Mouse (Mus musculus) limb, embryonic 10.5 days (tissue): ENCODE measurements around the gene Ccdc62. TPM values are rescaled to one million over a fixed set of nuclear protein-coding genes. Genes with fewer than 3 reads are reported as not detected.

Experiments used
- DNase-seq: peaks from one replicate; pipeline ENCODE4 v3.0.0-alpha.2; 2017; ENCODE audit warnings: low spot score
- H3K27ac ChIP-seq: fragments of 300-500 bp; sonication (generic); 2 replicates; pipeline ENCODE4 v1.5.1; 2016; ENCODE audit warnings: mild to moderate bottlenecking
- H3K27me3 ChIP-seq: fragments of 300-500 bp; sonication (generic); 2 replicates; pipeline ENCODE4 v1.6.1; 2016; ENCODE audit warnings: low read depth, mild to moderate bottlenecking; ENCODE audit not compliant: poor library complexity, severe bottlenecking
- H3K36me3 ChIP-seq: fragments of 300-500 bp; sonication (generic); 2 replicates; pipeline ENCODE4 v1.6.1; 2016; ENCODE audit warnings: mild to moderate bottlenecking, moderate library complexity
- H3K4me1 ChIP-seq: fragments of 300-500 bp; sonication (generic); 2 replicates; pipeline ENCODE4 v1.6.1; 2016
- H3K4me3 ChIP-seq: fragments of 300-500 bp; sonication (generic); 2 replicates; pipeline ENCODE4 v1.5.1; 2016; ENCODE audit warnings: mild to moderate bottlenecking, moderate library complexity
- H3K9me3 ChIP-seq: fragments of 300-500 bp; sonication (generic); replicated peaks from 2 replicates; pipeline ENCODE4 v1.6.1; 2016; ENCODE audit warnings: mild to moderate bottlenecking
- WGBS: fragments of 180-500 bp; shearing (Covaris S2); methylation state at CpG from one replicate; pipeline ENCODE4 v1.1.7; 2016; 5-methylcytosine and 5-hydroxymethylcytosine counted together
- polyA plus RNA-seq: library from polyadenylated mRNA; unstranded; fragments of >200 nt; fragmentation: Nextera tagmentation; extraction: Ambion mirVana; gene quantifications from 2 replicates; pipeline ENCODE4 v1.2.1, GENCODE M21; 2016

Ccdc62 gene
- polyA plus RNA-seq, 1 experiment from 2014 or later, result 4.0 TPM

- Histone ChIP-seq H3K27me3 (no peaks in the 10 kb centered on the region), H3K27ac (peak within 1 kb of the TSS; percentile 96), H3K4me3 (peak within 1 kb of the TSS; percentile 94), H3K9me3 (no peaks in the 10 kb centered on the region), H3K4me1 (peaks cover 13% of the 10 kb centered on the region), H3K36me3 (peaks cover 43% of the 10 kb centered on the region)
- WGBS, result under 1% methylated on average over 61 of the region's 61 CpGs
- peak; percentile 100 for DNase-seq
These were observed 23.4 kb upstream of the Ccdc62 start, which contains the start of gene Denr for GRCm38 (mm10) chr5:123906976-123907630. Denr (plus strand) TSS chr5:123907175.

- H3K36me3 ChIP-seq, result peaks cover 48% of the 10 kb centered on the region
- peaks cover 13% of the 10 kb centered on the region for H3K4me1 ChIP-seq
- peak overlapping the region; percentile 94 for H3K4me3 ChIP-seq
- 6% methylated on average over 10 of the region's 10 CpGs for WGBS
- H3K27me3 ChIP-seq, result no peaks in the 10 kb centered on the region
- peak overlapping the region; percentile 96 for H3K27ac ChIP-seq
- H3K9me3 ChIP-seq, result no peaks in the 10 kb centered on the region
- no peak for DNase-seq
These were observed 22.9 kb upstream of the Ccdc62 start for GRCm38 (mm10) chr5:123907631-123907977.

DNA sequence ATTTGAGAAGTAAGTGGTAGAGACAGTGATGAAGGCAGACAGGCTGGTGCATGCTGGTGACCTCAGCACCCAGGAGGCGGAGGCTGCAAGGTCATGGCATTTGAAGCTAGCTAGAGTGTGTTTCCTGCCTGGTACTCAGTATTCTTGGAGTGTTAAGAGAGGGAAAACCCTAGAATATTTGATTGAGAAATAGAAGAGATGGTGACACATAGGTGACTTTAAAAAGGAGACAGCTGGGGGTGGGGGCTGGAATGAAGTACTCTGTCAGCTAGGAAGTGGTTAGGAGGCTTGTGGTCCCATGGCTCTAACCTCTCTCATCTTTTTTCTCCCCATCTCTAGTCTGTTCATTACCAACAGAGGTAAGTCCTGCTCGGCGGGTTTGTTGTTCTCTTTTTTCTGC, 15.6 kb upstream of the Ccdc62 start:
- WGBS, result 92% methylated on average over 3 of the region's 3 CpGs
- H3K4me3 ChIP-seq, result no peak overlapping the region
- H3K36me3 ChIP-seq, result peaks cover 98% of the 10 kb centered on the region
- no peaks in the 10 kb centered on the region for H3K4me1 ChIP-seq
- H3K27ac ChIP-seq, result no peak overlapping the region
- no peak for DNase-seq
- no peaks in the 10 kb centered on the region for H3K27me3 ChIP-seq
- H3K9me3 ChIP-seq, result no peaks in the 10 kb centered on the region

GRCm38 (mm10) chr5:123922112-123922511, 8.4 kb upstream of the Ccdc62 start:
- H3K9me3 ChIP-seq, result no peaks in the 10 kb centered on the region
- 96% methylated on average over 6 of the region's 6 CpGs for WGBS
- no peak overlapping the region for H3K27ac ChIP-seq
- H3K27me3 ChIP-seq, result no peaks in the 10 kb centered on the region
- H3K4me3 ChIP-seq, result no peak overlapping the region
- no peak for DNase-seq
- H3K4me1 ChIP-seq, result no peaks in the 10 kb centered on the region
- H3K36me3 ChIP-seq, result peaks cover 98% of the 10 kb centered on the region

GRCm38 (mm10) chr5:123927118-123927517, 3.4 kb upstream of the Ccdc62 start, which contains the start of gene Gm43518:
Gm43518 (plus strand) TSS chr5:123927418.
- peaks cover 7% of the 10 kb centered on the region; the same call in 1 of the 2 replicates for H3K4me1 ChIP-seq
- H3K9me3 ChIP-seq, result no peaks in the 10 kb centered on the region
- H3K27ac ChIP-seq, result no peak within 1 kb of the TSS
- H3K27me3 ChIP-seq, result no peaks in the 10 kb centered on the region
- H3K4me3 ChIP-seq, result no peak within 1 kb of the TSS
- peaks cover 79% of the 10 kb centered on the region for H3K36me3 ChIP-seq
- DNase-seq, result no peak
- WGBS, result 95% methylated on average over 9 of the region's 9 CpGs

- DNase-seq, result no peak
- no peaks in the 10 kb centered on the region for H3K27me3 ChIP-seq
- H3K27ac ChIP-seq, result peak overlapping the region; percentile 93
- no peaks in the 10 kb centered on the region for H3K9me3 ChIP-seq
- 53% methylated on average over 13 of the region's 13 CpGs for WGBS
- peaks cover 38% of the 10 kb centered on the region for H3K36me3 ChIP-seq
- peak overlapping the region; percentile 79 for H3K4me3 ChIP-seq
- peaks cover 7% of the 10 kb centered on the region; the same call in 1 of the 2 replicates for H3K4me1 ChIP-seq
These were observed 652 bp downstream of the Ccdc62 start for GRCm38 (mm10) chr5:123931131-123931530.

GRCm38 (mm10) chr5:123932927-123933326, 2.4 kb downstream of the Ccdc62 start:
- H3K9me3 ChIP-seq, result no peaks in the 10 kb centered on the region
- peaks cover 20% of the 10 kb centered on the region for H3K36me3 ChIP-seq

DNA sequence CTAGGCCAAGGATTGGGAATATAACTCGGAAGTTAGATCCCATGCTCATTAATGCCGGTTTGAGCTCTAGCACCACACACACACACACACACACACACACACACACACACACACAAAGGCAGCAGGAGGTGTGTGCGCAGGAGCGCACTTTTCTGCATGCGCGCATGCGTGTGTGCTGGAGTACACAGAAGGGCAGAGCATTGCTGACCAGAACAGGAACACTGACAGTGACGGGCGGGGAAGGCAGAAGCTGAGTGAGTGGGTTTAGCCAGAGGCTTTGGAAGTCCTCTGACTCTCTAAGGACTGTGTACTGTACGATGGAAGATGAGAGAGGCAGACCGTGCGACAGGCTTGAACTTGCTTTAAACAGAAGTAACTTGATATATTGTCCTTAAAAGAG, 3.1 kb downstream of the Ccdc62 start:
- no peak overlapping the region for H3K4me3 ChIP-seq
- no peak for DNase-seq
- no peaks in the 10 kb centered on the region for H3K27me3 ChIP-seq
- H3K9me3 ChIP-seq, result no peaks in the 10 kb centered on the region
- H3K27ac ChIP-seq, result no peak overlapping the region
- 87% methylated on average over 12 of the region's 12 CpGs for WGBS
- peaks cover 7% of the 10 kb centered on the region; the same call in 1 of the 2 replicates for H3K4me1 ChIP-seq
- peaks cover 14% of the 10 kb centered on the region for H3K36me3 ChIP-seq

More at GRCm38 (mm10) chr5:123932927-123933326, 2.4 kb downstream of the Ccdc62 start:
- H3K4me3 ChIP-seq, result no peak overlapping the region
- peaks cover 7% of the 10 kb centered on the region; the same call in 1 of the 2 replicates for H3K4me1 ChIP-seq
- no peaks in the 10 kb centered on the region for H3K27me3 ChIP-seq
- DNase-seq, result no peak
- H3K27ac ChIP-seq, result no peak overlapping the region

DNA sequence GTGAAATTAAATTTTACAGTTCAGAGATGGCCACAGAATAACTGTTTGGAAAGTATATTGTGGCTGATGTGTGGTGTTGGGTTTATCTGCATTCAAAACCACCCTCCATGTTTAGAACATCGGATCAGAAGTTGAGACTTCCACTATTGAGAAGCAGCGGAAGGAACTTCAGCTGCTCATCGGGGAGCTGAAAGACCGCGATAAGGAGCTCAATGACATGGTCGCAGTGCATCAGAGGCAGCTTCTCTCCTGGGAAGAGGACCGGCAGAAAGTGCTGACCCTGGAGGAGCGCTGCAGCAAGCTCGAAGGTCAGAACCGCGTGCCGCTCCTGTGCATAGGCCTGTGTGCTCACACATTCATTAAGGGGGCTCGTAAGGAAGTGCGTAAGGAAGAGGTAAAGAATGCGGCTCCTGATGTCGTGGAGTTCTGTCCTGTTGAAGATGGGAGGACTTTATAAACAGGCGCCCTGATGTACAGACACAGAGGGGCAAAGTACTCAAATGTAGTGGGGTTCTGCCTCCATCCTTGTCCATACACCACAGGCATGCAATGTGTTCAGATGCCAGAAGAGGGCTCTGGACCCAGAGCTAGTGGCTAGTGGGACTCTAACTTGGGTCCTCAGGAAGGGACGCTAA, 3.6 kb downstream of the Ccdc62 start:
- Histone ChIP-seq H3K27ac (peak overlapping the region; percentile 34; the same call in 1 of the 2 replicates), H3K9me3 (no peaks in the 10 kb centered on the region), H3K36me3 (peaks cover 9% of the 10 kb centered on the region), H3K4me3 (no peak overlapping the region), H3K27me3 (no peaks in the 10 kb centered on the region), H3K4me1 (peaks cover 7% of the 10 kb centered on the region; the same call in 1 of the 2 replicates)
- DNase-seq, result peak; percentile 46
- WGBS, result 43% methylated on average over 18 of the region's 18 CpGs

DNA sequence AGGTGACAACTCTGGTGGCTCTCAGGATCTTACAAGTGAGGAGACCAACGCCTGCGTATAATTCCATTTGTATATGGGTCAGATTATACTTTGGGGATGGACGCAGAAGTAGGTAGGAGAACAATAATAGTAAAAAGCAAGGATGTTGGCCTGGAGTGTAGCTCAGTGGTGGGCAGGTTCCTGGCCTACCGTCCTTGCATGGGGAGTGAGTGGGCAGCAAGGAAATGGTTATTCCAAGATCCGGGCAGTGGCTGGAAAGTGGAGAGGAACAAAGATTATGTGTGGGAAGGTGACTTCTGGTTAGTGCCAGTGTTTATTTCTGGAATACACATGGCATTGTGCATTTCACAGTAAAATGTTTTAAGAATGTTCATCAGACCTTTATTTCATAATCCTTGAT, 5.5 kb downstream of the Ccdc62 start:
- 88% methylated on average over 5 of the region's 5 CpGs for WGBS
- no peak for DNase-seq
- Histone ChIP-seq H3K36me3 (no peaks in the 10 kb centered on the region), H3K9me3 (no peaks in the 10 kb centered on the region), H3K4me1 (peaks cover 6% of the 10 kb centered on the region; the same call in 1 of the 2 replicates), H3K4me3 (no peak overlapping the region), H3K27ac (no peak overlapping the region), H3K27me3 (no peaks in the 10 kb centered on the region)

- WGBS, result 91% methylated on average over 5 of the region's 5 CpGs
These were observed 8.0 kb downstream of the Ccdc62 start for GRCm38 (mm10) chr5:123938479-123938878.

DNA sequence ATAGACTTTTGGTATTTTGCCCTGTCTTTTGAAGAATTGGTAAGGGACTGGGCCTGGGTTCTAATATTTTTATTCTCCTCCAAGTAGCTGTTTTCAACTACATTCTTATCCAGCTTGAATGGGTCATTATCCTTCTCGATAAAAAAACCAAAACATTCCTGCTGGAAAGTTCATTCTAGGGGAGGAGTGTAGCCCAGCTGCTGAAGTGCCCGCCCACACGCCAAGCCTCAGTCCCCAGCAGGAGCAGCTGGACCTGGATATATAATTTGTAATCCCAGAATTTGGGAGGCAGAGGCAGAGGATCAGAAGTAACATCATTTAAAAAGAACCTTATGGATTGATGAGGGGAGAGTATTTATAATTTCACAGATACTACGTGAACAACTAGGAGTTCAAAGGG, 16.1 kb downstream of the Ccdc62 start:
- H3K4me3 ChIP-seq, result no peak overlapping the region
- H3K36me3 ChIP-seq, result no peaks in the 10 kb centered on the region
- no peaks in the 10 kb centered on the region for H3K9me3 ChIP-seq
- 80% methylated on average over 4 of the region's 4 CpGs for WGBS
- H3K27me3 ChIP-seq, result no peaks in the 10 kb centered on the region
- no peaks in the 10 kb centered on the region for H3K4me1 ChIP-seq
- no peak overlapping the region for H3K27ac ChIP-seq
- DNase-seq, result no peak

More at GRCm38 (mm10) chr5:123938479-123938878, 8.0 kb downstream of the Ccdc62 start:
- Histone ChIP-seq H3K27ac (no peak overlapping the region), H3K36me3 (no peaks in the 10 kb centered on the region), H3K4me3 (no peak overlapping the region), H3K27me3 (no peaks in the 10 kb centered on the region), H3K9me3 (no peaks in the 10 kb centered on the region), H3K4me1 (no peaks in the 10 kb centered on the region)
- DNase-seq, result no peak

- Histone ChIP-seq H3K36me3 (no peaks in the 10 kb centered on the region), H3K9me3 (no peaks in the 10 kb centered on the region), H3K27me3 (no peaks in the 10 kb centered on the region), H3K4me1 (no peaks in the 10 kb centered on the region), H3K4me3 (no peak overlapping the region), H3K27ac (no peak overlapping the region)
- DNase-seq, result no peak
- 58% methylated on average over 7 of the region's 7 CpGs for WGBS
These were observed 16.7 kb downstream of the Ccdc62 start for GRCm38 (mm10) chr5:123947041-123947761.
